Mouse (Mus musculus): ENCODE data around the gene Orai2.
"Not testable (repeated sequence)": the region's sequence is repeated elsewhere in the genome, so short reads cannot be mapped to it uniquely, and the experiment has no call there.

Orai2 gene

DNA sequence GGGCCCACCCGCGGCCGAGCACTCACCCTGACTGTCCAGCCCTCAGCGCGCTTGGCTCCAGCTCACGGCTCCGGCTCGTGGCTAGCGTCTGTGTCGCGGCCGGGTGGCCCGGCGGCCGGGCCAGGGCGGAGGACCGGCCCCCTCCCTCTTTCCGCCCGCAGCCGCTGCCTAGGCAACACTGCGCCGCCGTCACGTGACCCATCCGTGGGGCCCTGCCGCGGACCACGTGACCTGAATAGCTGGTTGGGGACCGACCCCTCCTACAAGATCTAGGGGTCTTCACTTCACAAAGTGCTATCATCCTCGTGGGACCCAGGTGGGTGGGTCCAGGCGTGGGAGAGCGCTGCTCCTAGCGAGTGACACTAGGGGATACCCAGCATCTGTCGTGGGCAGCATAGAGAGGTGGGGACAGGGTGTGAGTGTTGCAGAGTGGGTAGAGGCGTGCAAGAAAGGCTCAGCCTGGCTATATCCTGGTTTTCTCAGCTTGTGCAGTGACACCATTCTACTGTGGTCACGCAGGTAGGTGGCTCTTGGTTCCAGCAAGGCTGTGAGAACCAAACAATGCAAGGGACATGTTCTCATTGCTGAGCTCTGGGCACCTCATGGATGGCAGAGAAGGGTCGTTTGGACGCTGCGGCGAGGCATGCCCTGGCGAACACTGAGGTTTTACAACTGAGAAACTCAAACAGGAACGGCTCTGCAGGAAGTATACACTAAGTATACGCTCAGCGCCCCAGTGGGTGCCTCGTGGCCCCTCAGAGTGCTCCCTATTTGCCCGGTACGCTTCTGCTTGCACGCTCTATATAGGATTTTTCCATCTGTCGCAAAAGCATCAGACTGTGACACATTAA is at the start of gene Orai2:
TSS of gene Orai2 (minus strand) at position 202 of the 851 bp plus-strand sequence.
- peak; percentile 74 for DNase-seq (ENCODE audit: low spot score)

DNA sequence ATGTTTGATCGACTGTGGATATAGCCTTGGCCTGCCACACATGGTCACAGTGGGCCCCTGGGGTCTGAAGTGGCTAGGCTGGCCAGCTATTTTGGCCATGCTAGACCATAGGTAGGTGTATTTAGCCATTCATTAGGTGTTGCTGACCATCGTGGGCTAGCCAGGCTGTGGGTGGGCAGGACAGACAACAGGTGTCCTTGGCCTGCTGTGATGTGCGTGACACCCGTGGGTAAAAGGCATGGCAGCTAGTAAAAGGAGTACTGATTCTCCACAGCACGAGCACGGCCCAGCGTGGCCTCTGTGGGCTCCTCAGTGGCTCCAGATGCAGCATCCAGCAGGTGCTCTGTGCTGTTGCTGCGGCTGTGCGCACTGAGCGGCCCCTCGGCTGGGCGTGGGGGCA is 48.1 kb upstream of the Orai2 start:
- DNase-seq (ENCODE audit: low spot score) = no peak

DNA sequence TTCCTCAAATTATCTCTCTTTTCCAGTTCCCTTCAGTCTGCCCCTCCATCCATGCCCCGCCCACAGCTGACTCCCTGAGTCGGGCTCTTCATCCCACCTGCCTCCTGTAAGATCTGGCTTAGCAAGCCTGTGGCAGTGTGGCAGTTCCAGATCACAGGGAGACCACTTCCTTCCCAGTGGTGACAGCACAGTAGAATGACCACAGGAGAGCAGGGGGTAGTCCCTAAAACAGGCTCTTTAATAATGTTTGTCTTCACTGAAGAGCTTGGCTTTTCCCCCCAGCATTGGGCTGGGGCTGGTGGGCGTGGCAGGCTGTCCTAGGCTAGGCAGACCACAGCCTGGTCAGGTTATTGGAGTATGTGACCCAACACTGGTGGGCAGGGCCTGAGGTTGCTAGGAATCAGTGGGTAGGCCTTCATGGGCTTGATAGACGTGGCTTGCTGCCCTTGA is 47.4 kb upstream of the Orai2 start:
- DNase-seq (ENCODE audit: low spot score) = no peak

DNA sequence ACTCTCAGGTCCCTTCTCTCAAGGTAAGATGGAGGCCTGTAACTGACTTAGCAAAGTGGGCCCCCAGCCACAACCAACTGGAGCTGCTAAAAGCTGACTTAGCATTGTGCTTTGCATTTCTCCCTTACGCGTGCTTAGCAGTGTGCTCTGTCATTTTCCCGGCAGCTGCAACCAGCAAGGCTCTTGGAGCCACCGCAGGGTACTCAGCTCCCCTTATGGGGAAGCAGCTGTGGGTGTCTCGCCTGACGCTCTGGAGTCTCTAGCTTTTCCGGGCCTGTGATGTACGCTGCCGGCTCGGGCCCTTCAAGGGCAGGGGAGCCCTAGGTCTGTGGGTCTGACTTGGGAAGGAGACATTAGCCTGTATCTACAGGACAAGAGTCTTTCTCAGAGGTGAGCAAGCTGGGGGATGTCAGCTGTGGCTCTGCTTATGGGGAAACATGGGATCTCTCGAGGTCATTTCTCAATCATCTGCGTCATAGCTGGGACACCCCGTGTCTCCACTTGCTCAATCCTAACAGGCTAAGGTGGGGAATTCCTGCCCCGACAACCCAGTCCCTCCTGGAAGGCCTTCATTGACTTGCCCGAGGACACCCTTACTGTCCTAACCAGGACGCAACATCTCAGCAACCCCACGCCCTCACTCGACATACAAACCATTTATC is 46.6 kb upstream of the Orai2 start:
- no peak for DNase-seq (ENCODE audit: low spot score)

DNA sequence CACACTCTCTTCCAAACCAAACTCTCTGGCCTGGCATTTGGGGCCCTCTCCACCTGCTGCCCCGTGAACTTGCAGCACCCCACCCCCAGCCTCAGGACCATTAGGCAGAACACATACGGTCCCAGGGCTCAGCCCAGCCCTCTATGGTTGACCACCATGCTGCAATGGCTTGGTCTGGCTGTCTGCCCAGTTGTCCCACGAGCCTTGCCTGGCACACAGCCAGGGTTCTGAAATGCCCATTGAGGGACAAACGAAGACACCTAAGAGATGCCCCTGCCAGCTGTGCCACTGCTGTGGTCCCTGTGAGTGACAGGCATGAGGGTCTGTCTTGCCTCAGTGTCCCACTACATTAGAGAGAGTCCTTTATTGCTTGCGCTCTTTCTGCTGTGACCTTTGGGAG is 45.4 kb upstream of the Orai2 start:
- no peak for DNase-seq (ENCODE audit: low spot score)

DNA sequence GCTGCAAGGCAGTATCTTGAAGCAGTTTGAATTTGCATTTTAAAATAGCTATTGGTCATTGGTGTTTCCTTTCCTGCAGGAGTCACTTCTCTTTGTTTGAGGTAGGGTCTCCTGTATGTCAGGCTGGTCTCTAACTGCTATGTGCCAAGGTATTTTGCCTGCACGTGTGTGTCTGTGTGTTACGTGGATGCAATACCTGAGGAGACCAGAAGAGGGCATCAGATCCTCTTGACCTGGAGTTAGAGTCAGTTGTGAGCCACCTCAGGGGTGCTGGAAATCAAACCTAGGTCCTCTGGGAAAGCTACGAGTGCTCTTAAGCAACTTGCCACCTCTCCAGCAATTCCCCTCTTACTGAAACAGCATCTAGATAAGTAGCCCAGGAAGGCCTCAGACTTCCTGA is 44.7 kb upstream of the Orai2 start:
- no peak for DNase-seq (ENCODE audit: low spot score)

DNA sequence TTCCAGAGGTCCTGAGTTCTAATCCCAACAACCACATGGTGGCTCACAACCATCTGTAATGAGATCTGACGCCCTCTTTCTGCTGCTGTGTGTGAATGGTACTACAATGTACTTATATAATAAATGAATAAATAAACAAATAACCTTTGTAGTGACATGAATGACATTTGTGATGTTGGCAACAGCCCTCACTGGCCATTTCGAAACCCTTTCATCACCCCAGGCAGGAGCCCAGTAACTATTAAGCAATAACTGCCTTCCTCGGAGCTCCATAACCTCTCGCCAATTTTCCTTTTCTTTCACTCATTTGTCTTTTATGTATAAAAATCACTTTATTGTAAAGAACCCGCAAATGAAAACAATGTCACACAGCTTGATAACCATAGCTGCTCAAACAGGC is 43.2 kb upstream of the Orai2 start:
- DNase-seq (ENCODE audit: low spot score) = no peak

DNA sequence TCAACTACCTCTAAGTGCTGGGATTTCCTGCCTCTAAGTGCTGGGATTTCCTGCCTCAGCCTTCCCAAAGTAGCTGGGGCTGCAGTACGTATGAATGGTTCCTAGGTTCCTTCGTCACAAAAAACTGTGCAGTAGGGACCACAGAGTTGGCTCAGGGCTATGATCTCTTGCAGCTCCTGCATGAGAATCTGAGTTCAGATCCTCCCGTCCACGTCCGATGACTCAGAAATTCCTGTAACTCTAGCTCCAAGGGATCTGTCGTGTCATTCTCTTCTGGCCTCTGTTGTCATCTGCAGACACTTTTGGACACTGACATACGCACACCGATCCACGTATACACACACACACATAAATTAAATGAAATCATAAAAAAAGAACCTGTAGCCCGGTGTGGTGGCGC is 42.2 kb upstream of the Orai2 start:
- DNase-seq (ENCODE audit: low spot score) = no peak

DNA sequence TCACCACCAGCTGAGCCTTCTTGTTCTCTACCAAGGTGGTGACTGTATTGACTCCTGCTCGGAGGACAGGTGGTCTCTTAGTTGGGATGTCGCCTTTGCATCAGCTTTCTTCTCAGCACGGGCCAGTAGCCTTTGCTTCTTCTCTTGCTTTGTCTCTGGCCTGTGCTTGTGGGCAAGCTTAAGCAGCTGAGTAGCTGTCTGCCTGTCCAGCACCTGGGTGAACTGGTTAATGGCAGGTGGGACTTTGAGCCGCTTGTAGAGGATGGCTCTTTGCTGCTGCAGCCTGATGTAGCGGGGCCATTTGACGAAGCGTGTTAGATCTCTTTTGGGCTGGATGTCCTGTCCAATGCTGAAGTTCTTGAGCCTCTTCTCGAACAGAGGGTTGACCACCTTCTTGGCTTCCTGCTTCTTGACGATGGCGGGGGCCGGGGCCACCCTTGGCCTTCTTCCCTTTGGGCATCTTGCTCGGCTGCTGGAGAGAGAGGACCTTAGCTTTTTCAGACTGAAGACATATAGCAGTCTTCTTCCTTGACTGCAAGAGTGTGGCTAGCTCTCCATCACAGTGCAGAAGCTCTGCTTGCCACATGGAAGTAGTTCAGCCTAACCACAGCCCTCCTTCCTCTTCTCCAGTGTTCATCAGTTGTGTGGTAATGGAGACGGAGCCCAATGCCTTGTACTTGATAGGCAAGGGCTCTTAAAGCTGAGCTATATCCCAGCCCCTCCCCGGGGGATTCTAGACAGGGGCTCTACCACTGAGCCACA is 41.0 kb upstream of the Orai2 start:
- DNase-seq (ENCODE audit: low spot score) = not testable (repeated sequence)

DNA sequence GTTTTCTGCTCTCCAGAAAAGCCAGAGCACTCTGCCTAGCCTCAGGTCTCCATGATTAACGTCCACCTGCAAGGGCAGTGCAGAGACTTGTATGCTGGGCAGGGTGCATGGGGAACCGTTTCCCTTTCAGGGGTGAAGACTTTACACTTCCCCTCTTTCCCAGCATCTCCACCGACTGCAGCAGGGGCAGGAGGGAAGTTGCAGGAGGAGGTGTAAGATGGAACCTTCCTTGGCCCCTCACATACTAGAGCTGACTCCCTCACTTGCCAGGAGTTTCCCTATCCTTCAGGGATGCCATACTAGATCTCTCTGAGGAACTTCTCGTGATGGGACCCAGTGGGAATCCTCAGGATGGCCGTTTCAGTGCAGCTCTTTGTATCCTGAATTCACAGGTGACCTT is 40.0 kb upstream of the Orai2 start:
- no peak for DNase-seq (ENCODE audit: low spot score)

DNA sequence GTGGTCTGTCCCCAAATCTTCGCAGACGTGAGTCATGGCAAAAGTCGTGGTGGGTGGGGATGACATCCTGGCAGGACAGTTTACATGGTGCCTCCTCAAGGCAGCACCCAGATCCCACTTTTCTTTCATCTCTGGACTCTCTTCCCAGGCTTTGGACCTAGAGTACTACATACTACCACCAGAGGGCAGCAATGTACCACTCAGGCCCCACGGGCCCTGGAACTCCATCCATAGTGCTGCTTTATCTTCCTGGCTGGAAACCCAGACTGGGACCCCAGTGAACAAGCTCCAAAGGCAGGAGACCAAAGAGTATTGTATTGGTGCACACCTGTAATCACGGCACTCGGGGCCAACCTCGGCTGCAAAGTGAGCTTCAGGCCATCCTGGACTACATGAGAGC is 31.3 kb upstream of the Orai2 start:
- DNase-seq (ENCODE audit: low spot score) = peak; percentile 50

DNA sequence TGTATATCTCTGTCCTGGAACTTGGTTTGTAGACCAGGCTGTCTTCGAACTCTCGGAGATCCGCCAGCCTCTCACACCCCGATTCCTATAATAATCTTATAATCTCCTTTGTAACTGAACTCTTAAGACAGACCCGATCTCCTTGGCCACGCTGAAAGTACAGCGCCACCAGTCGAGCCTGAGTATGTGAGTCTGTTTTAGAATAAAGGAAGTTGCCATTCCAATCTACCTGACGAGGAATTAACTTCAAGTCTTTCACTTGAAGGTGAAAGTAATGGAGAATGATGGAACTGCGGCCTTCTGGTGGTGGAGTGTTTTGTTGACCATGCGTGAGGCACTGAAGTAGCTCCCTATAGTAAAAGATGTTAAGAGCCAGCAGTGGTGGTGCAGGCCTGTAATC is 29.0 kb upstream of the Orai2 start:
- DNase-seq (ENCODE audit: low spot score) = no peak

DNA sequence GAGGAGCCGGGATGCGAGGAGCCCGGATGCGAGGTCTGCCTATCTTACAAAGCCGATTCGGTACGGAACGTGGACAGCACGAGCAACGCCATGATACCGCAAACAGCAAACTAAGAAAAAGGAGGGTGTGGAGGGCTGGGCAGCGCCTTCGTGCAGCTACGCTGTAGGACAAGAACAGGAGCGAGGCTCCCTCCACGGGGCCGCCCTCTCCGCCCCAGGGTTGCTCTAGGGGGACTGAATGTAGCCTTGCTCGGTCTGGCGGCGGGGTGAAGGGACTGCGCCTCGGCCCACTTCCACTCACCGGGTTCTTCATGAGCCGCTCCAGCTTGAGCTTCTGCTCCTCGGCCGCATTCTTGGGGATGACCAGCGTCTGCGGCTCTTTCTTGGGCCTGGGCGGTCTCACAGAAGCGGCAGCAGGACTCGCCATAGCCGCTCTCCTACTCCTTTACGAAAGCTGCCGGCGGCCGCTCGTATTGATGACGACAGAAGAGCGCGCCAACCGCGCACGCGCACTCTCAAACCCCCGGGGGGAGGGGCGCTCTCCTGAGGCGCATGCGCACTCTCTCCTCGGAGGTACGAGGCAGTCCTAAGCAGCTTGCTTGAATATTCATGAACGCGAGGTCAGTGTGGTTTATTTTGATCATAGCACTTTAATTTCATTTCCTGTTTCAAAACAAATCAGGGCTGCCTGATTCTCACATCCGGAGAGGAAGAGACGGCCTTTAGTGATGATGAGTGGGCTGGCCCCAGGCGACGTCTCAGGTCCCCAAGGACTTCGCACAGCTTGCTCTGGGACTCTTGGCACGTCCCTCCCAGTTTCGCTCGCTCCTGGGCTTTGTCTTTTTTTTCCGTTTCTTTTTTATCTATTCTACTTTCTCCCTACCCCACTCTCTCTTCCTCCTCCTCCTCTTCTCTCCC is 28.2 kb upstream of the Orai2 start, which contains the start of gene Prkrip1:
TSS of gene Prkrip1 (minus strand) at position 490 of the 918 bp plus-strand sequence.
- DNase-seq (ENCODE audit: low spot score) = peak; percentile 94

DNA sequence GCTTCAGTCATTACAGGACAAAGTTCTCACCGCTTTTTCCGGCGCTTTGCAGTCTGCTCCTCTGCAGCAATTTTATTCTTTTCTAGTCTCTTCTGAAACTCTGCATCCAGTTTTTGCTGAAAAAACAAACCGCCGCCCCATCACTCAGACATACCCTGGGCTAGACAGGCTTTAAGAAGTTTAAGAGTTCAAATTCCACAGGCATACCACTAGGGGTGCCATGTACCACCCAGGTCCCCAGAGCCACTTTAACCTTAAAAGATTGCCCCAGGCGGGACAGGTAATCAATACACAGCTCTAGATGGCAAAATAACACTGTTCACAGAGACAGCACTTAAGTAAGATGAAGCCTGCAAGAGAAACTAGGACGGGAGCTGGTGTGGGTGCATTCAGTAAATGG is 21.4 kb upstream of the Orai2 start:
- no peak for DNase-seq (ENCODE audit: low spot score)

DNA sequence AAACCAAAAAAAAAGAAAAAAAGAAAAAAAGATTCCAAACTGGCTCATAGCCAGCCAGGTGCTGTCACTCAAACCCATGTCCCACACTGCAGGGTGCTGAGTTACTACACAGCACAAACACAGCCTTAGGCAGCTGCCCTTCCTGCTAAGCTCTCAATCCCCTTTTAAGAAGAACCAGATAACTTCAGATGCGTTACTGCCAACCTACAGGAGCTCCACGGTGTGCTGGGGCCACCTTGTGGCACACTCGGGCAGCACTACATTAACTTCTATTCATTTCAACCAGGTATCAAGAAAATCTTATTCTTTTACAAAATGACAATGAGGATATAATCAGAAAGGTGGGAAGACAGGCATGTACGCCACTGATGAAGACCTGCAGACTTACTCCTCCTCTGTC is 16.2 kb upstream of the Orai2 start:
- DNase-seq (ENCODE audit: low spot score) = no peak

DNA sequence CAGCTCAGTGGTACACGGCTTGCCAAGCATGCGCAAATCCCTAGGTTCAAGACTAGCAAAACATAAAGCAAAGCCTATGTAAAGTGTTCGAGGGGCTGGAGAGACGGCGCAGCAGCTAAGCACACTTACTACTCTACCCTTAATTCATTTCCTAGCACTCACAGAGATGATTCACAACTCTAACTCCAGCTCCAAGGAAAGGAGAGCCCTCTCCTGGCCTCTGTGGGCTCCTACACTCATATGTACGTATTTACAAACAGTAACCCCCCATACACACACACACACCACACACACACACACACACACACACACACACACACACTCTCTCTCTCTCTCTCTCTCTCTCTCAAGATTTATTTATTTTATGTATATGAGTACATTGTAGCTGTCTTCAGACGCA is 13.3 kb upstream of the Orai2 start:
- DNase-seq (ENCODE audit: low spot score) = no peak

DNA sequence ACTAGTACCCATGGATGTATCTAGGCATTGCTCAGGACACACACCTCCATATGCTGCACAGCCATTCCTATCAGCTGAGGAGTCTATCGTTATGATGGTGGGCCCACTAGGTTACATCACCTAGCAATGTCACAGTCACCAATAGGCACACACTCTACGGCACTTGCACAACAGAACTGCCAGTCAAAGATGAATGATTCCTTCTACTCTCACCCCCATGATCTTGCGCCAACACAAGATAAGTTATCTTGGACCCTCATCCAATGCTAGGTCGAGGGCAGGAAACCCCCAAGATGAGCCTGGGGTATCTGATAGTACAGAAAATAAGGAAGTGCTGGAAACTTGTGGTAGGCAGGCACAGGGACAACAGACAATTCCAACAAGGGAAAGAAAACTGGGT is 12.3 kb upstream of the Orai2 start:
- DNase-seq (ENCODE audit: low spot score) = no peak

DNA sequence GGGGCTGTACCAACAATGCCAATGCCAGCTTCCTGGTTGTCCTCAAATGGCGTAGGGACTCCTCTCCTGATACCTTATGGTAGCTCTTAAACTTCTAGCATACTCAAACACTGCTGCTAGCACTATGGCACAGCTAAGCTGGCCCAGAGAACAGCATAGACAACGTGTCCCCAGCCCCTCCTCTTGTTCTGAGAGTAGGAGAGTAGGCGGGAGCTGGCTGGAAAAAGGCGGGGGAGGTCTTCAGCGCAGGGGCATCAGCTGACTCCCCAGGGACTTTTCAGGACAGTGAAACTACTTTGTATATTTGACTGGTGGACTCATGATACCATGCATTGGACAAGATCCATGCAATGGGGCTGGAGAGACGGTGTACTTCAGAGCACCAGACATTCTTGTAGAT is 11.5 kb upstream of the Orai2 start:
- DNase-seq (ENCODE audit: low spot score) = no peak

DNA sequence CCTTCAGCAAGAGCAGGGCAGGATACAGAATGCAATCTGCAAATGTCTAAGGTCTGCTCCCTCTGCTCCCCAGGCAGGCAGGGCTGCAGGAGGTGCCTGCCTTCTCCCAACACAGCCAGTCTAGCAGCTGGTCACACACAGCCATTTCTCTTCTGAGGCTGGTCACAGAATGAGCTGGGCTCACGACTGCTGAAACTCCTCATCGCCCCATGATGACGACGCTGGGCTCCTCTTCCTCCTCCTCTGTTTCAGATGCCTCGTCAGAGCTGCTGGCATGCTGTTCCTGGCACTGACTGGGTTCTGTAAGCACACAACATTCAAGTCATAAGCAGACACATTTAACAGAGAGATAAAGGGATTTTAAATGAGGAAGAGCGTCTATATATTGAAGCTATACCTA is 10.7 kb upstream of the Orai2 start:
- no peak for DNase-seq (ENCODE audit: low spot score)

DNA sequence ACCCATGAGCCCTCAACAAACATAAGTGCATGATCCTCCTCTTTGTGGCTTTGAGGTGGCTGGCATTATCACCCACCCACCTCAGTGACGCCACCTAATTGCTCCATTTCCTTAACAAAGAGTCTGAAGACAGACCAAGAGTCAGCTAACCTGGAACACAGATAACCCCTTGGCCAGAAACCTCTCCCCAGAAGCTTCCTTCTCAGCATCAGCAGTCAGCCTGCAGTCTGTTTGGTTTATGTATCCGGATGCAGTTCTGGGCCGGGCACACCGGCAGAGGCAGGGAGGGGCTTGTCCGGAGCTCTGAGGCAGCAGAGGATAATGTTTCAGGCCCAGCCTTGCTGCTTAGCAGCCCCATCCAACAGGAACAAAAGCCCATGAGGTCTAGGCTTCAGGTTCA is 9.1 kb upstream of the Orai2 start:
- no peak for DNase-seq (ENCODE audit: low spot score)

DNA sequence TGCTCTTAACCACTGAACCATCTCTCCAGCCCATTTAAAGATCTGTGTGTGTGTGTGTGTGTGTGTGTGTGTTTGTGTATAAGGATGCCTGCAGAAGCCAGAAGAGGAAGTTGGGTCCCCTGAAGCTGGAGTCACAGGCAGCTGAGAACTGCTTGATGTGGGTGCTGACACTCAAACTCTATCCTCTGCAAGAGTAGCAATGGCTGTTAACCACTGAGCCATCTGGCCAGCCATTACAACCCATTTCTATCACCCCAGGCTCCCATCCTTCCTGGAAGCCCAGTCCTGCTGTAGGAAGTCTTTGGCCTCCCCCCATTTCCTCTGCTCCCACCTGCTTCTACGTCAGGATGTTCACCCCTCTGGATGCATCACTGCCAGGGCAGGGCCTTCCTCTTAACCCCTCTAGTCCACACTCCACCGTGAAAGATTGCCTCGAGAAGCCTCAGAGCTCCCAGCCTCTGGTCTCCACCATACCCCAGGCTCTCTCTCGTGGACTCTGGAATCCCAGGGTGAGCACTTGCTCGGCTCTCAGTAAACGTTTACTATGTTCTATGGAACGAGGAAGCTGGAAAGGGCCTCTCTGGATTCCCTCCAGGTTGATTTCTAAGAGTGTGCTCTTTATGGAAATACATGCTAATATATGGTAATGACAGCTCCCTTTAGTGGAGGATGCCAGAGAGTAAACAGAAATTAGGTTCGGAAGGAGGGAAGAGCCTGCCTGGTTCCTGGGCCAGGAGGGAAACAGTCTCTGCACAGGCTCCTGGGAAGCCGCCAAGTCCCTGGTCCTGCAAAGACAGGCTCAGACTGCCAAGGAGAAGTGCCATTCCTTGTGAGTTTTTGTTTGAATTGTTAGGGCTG is 3.3 kb upstream of the Orai2 start:
- no peak for DNase-seq (ENCODE audit: low spot score)
